Mouse (Mus musculus) erythroblast, adult 5-6 weeks (primary cell): Measurements from ENCODE around the gene Rpl27a. TPM values are rescaled to one million over a fixed set of nuclear protein-coding genes. Genes with fewer than 3 reads are reported as not detected.
A peak's percentile ranks its signal among the peaks of the same experiment; 100 is the strongest.

ENCODE experiments used
- ATAC-seq: replicated peaks from 2 replicates; pipeline ENCODE4 v1.8.0; 2016; ENCODE audit warnings: moderate number of reproducible peaks, mild to moderate bottlenecking, moderate TSS enrichment, inconsistent platforms; ENCODE audit not compliant: poor library complexity, low FRiP score, severe bottlenecking
- total RNA-seq, 2 experiments: library from RNA; stranded (forward) in 1 of 2; stranded (reverse) in 1 of 2; fragments of 150-400 nt in 1 of 2; fragments of 200-764, 138-1000 nt in 1 of 2; gene quantifications; 2 replicates each; pipeline versions ENCODE4 v1.2.3 to v1.2.4; 2015 to 2017; ENCODE audit warnings: low replicate concordance in 2 of 2

The Rpl27a gene
- total RNA-seq, 2 experiments from 2014 or later, result 123 to 139 TPM

DNA sequence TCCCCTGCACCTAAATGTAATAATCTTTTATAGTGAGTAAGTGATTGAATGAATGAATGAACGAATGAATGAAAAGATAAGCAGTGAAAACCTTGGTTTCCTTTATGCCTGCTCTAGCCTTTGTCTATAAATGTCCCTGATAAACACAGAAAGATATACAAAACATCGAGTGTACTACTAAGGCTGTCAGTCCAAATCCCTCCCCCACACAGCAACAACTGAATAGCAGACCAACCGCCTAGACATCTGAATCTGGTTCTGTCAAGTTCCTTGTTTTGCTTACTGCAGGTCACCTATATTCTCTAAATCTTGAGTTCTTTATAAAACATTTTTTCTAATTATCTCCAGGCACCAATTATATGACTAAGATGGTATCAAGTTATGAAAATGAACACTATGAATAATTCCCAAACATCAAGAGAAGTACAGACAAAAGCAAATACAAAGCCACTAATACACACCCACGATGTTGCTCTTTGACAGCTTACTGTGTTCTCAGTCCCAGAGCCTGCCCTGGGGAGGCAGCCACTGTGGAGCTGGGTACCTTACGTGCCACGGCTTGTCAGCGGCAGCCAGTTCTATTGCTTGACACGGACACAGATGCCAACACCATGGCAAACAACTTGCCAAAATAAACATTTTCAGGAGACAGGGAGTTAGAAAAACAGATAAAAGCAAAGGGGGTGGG is 42.7 kb downstream of the Rpl27a start:
- no peak for ATAC-seq

DNA sequence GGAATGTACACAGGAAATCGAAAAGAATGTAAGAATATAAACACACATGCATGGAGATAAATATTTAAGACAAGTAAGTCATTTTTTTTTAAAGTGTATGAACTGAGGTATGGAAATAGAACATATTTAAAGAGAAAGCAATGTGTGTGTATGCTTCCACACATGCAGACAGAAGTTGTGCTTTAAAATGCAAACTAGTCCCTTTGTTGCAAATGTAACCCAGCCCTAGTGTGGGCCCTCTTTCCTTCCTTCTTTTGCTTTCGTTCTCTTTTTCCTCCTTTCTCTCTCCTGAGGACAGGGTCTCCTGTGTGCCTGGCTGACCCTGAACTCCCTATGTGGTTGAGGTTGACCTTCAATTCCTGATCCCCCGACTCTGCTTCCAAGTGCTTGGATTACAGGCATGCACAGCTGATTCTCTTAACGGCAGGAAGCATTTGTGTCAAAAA is 43.2 kb downstream of the Rpl27a start:
- no peak for ATAC-seq

DNA sequence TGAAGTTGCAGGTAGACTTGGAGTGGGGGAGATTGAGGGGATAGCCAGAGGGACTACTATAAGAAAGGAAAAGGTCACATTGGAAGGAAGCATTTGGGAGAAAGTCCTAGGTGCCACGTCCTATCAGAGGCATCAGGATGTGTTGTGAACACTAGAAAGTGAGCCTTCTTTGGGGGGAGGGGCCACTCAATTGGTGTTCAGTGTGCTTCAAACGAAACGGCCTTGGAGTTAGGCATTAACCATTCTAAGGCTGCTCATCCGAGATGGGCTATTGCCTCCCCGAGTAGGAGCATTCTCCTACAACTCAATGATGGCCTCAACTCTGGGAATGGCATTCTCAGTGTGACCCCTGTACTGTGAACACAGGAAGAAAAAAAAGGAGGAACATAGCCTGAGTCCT is 43.7 kb downstream of the Rpl27a start:
- ATAC-seq, result 0 out of 2 replicates have a peak, but pooled peaks have one; percentile 19

DNA sequence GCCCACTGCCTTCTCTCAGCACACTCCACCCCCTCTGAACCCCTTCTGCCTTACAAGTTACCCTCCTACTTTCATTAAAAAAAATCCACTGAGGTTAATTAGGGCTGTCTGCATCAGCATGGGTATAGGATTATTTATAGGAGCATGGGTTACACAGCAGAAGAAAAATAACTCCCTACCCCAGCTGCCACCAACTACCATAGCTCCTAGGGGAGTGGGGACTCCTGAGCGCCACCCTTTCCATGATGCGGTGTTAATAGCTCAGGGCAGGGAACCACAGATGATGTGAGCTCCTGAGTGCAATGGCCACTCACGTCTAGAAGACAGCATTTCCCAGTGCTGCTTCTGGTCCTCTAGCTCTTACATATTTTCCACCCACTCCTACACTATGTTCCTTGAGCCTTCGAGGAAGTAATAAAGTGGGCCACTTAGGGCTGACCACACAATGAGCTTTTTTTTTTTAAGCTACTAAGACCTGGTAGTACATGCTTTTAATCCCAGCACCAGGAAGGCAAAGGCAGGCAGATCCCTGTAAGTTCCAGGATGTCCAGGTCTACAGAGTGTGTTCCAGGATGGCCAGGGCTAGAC is 44.9 kb downstream of the Rpl27a start:
- no peak for ATAC-seq

DNA sequence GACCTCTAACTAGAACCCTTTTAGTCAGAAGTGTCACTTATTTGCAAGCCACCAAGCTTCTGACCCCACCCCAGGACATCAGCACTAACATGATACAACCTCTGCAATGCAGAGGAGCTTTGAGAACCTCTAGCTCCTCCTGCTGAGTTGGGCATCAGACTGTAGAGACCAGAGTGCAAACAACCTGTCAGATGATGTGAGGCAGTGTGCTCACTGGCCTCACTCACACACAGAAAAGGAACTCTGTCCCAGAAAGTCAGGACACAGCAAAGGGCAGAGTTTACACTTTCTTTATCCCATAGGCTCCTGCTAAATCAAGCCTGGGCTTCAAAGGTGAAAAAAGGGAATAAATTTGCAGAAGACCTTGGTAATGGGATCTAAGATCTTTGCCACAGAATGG is 47.4 kb downstream of the Rpl27a start:
- no peak for ATAC-seq

DNA sequence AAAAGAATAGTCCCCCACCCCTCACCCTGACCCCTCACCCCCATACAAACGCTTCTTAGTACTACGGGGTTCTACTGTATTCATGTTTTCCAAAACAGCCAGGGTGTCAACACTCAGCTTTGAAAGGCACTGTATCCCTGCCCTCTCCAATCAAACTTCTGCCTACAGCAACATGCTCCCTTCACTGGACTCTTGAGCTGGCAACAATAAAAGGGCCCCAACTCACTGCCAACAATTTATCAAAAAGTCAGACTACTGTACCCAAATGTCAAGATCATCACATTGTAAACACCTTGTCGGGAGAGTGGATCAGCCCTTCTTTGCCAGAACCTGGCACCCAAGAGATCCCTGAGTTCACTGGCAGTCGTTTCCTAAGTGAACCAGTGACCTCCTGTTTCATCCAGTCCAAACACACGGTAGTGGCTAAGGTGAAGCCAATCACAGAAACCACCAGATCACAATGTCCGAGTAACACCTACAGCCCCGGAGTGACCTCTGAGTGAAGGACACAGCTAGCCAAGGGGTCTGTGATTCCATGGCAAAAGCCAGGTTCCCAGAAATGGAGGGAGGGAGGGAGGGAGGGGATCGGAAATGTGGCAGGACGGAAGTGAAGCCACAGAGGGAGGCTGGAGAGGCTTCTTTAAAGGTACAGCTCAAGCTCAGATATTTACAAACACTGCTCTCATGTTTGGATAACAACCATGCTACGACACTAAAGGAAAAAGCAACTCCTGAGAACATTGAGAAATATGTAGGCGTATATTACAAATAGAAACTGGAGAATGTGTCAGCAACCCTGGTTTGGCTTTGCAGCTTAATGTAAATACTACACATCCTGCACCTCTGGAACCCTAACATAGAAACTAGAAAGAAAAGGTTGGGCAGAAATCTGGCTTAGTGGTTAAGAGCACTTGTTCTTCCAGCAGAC is 48.2 kb downstream of the Rpl27a start:
- no peak for ATAC-seq

DNA sequence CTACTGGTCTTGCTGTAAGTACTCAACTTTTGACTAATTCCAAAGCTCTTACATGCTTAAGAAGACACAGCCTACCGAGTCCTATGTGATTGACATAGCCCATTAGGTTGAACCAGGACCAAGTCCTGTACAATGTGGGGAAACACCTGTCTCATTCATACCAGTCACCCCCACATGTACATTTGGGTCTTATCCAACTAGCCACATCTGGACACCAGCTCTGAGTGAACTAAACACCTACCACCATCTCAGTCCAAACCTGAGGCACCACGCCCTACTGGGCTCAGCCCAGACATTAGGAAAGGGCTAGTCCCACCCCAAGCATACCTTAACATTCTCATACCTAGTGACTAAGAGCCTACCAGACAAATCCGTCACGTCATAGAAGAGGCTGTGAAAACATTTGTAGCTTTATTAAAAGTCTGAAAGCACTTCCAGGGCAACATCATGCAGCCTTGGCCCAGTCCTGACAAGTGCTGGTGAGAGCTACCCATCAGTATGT is 49.5 kb downstream of the Rpl27a start:
- ATAC-seq, result no peak

Other genes with a start within 250 kb of the Rpl27a start
- not detected in 2 replicates for gene Stk33, start 80.1 kb upstream of the Rpl27a start, total RNA-seq (2015; ENCODE audit: low replicate concordance)
- gene Stk33, start 80.1 kb upstream of the Rpl27a start, total RNA-seq (2017; ENCODE audit: low replicate concordance), result not detected in 2 replicates
- not detected in 2 replicates for gene Trim66, start 11.0 kb upstream of the Rpl27a start, total RNA-seq (2015; ENCODE audit: low replicate concordance)
- not detected in 2 replicates for gene Trim66, start 11.0 kb upstream of the Rpl27a start, total RNA-seq (2017; ENCODE audit: low replicate concordance)
- gene St5, start 184.5 kb downstream of the Rpl27a start, total RNA-seq (2015; ENCODE audit: low replicate concordance), result 381 and 408 TPM in 2 replicates
- gene St5, start 184.5 kb downstream of the Rpl27a start, total RNA-seq (2017; ENCODE audit: low replicate concordance), result 250 and 390 TPM in 2 replicates
- 5.2 and 18.0 TPM in 2 replicates for gene Akip1, start 184.5 kb downstream of the Rpl27a start, total RNA-seq (2015; ENCODE audit: low replicate concordance)
- 3.2 and 6.4 TPM in 2 replicates for gene Akip1, start 184.5 kb downstream of the Rpl27a start, total RNA-seq (2017; ENCODE audit: low replicate concordance)
- not detected in 2 replicates for gene BC051019, start 204.7 kb downstream of the Rpl27a start, total RNA-seq (2015; ENCODE audit: low replicate concordance)
- not detected in 2 replicates for gene BC051019, start 204.7 kb downstream of the Rpl27a start, total RNA-seq (2017; ENCODE audit: low replicate concordance)
- not detected in 2 replicates for gene Ascl3, start 212.6 kb downstream of the Rpl27a start, total RNA-seq (2015; ENCODE audit: low replicate concordance)
- not detected in 2 replicates for gene Ascl3, start 212.6 kb downstream of the Rpl27a start, total RNA-seq (2017; ENCODE audit: low replicate concordance)
- gene Tmem9b, start 233.7 kb downstream of the Rpl27a start, total RNA-seq (2015; ENCODE audit: low replicate concordance), result 30.7 and 31.8 TPM in 2 replicates
- 13.0 and 18.7 TPM in 2 replicates for gene Tmem9b, start 233.7 kb downstream of the Rpl27a start, total RNA-seq (2017; ENCODE audit: low replicate concordance)